Mouse (Mus musculus): ENCODE measurements around the gene A4gnt.

GRCm38 (mm10) chr9:99637227-99637626 is 24.9 kb downstream of the A4gnt start:
- TF ChIP-seq USF1 (IDR thresholded peaks at IDR 0.05; ENCODE audit: low read depth) = no peak
- TF ChIP-seq CTCF (IDR thresholded peaks at IDR 0.05; ENCODE audit: control insufficient read depth, insufficient read depth, insufficient read length) = no peak
- no peak for TF ChIP-seq MAX (IDR thresholded peaks at IDR 0.05)
- TF ChIP-seq CEBPB (IDR thresholded peaks at IDR 0.05; ENCODE audit: low read depth) = no peak
- TF ChIP-seq MYOD1 (IDR thresholded peaks at IDR 0.05; ENCODE audit: control insufficient read depth, insufficient read length, low read depth) = no peak
